Mouse (Mus musculus) hindbrain, embryonic 10.5 days (tissue): ENCODE results near the gene Mif4gd. TPM values are rescaled to one million over a fixed set of nuclear protein-coding genes. Genes with fewer than 3 reads are reported as not detected.
"Not testable (repeated sequence)": the region's sequence is repeated elsewhere in the genome, so short reads cannot be mapped to it uniquely, and the experiment has no call there.

Experiments
- DNase-seq: peaks from one replicate; pipeline ENCODE4 v3.0.0-alpha.2; 2017; ENCODE audit warnings: low spot score
- H3K27ac ChIP-seq: fragments of 300-500 bp; sonication (generic); 2 replicates; pipeline ENCODE4 v1.5.1; 2016; ENCODE audit warnings: mild to moderate bottlenecking, moderate library complexity
- H3K27me3 ChIP-seq: fragments of 300-500 bp; sonication (generic); 2 replicates; pipeline ENCODE4 v1.6.1; 2016; ENCODE audit warnings: mild to moderate bottlenecking; ENCODE audit not compliant: poor library complexity, insufficient read depth, severe bottlenecking
- H3K36me3 ChIP-seq: fragments of 300-500 bp; sonication (generic); 2 replicates; pipeline ENCODE4 v1.6.1; 2016; ENCODE audit warnings: mild to moderate bottlenecking, moderate library complexity
- H3K4me1 ChIP-seq: fragments of 300-500 bp; sonication (generic); replicated peaks from 2 replicates; pipeline ENCODE4 v1.6.1; 2016; ENCODE audit warnings: mild to moderate bottlenecking
- H3K4me3 ChIP-seq: fragments of 300-500 bp; sonication (generic); 2 replicates; pipeline ENCODE4 v1.5.1; 2016; ENCODE audit warnings: mild to moderate bottlenecking, moderate library complexity
- H3K9me3 ChIP-seq: fragments of 300-500 bp; sonication (generic); 2 replicates; pipeline ENCODE4 v1.6.1; 2016; ENCODE audit warnings: mild to moderate bottlenecking, moderate library complexity
- WGBS: fragments of 180-500 bp; shearing (Covaris S2); methylation state at CpG from one replicate; pipeline ENCODE4 v1.1.7; 2016; 5-methylcytosine and 5-hydroxymethylcytosine counted together
- polyA plus RNA-seq: library from polyadenylated mRNA; unstranded; fragments of >200 nt; fragmentation: Nextera tagmentation; extraction: Ambion mirVana; gene quantifications from 2 replicates; pipeline ENCODE4 v1.2.1, GENCODE M21; 2016

Mif4gd gene
- 16.3 and 20.6 TPM in 2 replicates for polyA plus RNA-seq

DNA sequence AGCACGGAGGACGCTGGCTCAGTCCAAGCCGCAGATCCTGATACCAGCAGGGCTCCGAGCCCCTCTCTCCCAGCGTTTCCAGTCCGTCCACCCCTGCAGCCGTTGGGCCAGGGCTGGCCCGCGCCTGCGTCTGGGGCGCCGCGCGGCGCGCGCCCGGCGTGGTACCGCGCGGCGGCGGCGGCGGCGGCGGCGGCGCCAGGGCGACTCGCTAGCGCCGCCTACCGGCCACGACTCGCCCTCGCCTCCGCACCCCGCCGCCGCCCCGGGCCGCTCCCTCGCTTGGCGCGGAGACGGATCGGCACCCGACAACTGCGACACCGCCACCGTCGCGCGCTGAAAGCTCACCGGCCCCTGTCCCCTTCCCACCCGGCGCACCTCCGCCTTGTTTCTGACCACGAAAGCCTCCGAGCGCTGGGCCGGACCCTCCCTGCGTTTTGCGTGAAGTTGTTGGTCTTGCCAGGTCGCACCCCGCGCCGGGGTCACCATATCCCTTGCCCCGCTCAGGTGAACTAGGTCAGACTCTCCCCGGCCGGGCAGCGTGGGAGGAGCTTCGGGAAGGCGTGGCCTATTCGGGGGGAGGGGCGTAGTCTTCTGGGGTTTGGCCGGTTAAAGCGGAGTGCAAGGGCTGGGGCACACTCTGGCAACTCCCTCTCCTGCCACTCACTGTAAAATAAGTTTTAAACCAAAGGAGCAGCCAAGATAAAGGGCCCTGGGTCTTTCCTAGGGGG, at the start of gene Mif4gd:
Gene Mif4gd, minus strand, starts transcription at position 560 of the 728 bp plus-strand sequence.
- peak; percentile 88 for DNase-seq
- peak within 1 kb of the TSS; percentile 90 for H3K27ac ChIP-seq
- under 1% methylated on average over 80 of the region's 80 CpGs for WGBS
- H3K4me3 ChIP-seq = peak within 1 kb of the TSS; percentile 73
- peaks cover 28% of the 10 kb centered on the region for H3K4me1 ChIP-seq
- H3K9me3 ChIP-seq = no peaks in the 10 kb centered on the region
- H3K36me3 ChIP-seq = peaks cover 46% of the 10 kb centered on the region
- H3K27me3 ChIP-seq = no peaks in the 10 kb centered on the region

DNA sequence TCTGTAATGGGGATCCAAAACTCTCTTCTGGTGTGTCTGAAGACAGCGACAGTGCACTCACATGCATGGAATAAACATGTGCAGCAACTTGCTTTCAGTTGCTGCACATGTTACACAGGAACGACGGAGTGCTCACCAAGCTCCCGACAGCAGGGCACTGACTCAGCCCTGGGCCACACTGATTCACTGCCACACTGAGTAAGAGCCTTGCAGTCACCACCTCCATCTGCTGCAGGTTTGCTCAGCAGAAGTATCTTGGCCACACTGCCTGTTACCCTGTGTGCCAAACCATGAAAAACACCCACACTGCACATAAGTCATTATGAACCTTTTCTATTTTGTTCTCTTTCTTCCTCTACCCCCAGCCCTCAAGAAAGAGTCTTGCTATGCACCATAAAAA, 47.6 kb upstream of the Mif4gd start:
- Histone ChIP-seq H3K27ac (no peak overlapping the region), H3K4me3 (no peak overlapping the region), H3K4me1 (no peaks in the 10 kb centered on the region), H3K36me3 (peaks cover 27% of the 10 kb centered on the region), H3K9me3 (no peaks in the 10 kb centered on the region), H3K27me3 (no peaks in the 10 kb centered on the region)
- 96% methylated on average over 4 of the region's 4 CpGs for WGBS
- DNase-seq = no peak

DNA sequence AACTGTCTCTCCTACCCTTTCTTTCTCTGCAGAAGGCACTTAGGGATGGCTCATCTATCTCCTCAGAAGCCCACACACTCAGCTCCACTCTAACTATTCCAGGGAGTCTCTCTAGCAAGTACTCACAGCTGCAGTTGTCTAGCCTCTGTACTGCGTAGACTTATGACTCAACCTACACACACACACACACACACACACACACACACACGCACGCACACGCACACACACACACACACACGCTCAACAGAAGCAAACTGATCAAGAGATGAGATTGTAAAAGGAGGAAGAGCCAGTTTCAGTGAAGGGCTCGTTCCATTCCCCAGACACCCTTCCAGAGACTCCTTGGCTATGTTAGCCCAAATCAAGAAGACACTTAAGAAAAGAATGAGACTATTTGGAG, 45.8 kb upstream of the Mif4gd start:
- Histone ChIP-seq H3K27me3 (no peaks in the 10 kb centered on the region), H3K36me3 (peaks cover 38% of the 10 kb centered on the region), H3K4me1 (no peaks in the 10 kb centered on the region), H3K27ac (no peak overlapping the region), H3K4me3 (no peak overlapping the region), H3K9me3 (no peaks in the 10 kb centered on the region)
- 96% methylated on average over 6 of the region's 6 CpGs for WGBS
- no peak for DNase-seq

DNA sequence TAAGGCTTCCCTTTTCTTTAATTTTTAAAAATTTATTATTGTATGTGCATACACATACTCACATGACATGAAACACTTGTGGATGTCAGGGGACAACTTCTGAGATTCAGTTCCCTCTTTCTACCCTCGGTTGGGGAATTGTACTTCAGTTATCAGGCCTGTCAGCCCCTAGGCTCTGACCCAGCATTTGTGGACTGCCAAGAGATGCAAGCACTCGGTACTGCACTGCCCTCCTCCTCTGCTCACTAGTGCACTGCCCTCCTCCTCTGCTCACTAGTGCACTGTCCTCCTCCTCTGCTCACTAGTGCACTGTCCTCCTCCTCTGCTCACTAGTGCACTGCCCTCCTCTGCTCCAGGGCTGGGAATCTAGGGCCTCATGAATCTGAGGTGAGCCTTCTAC, 41.4 kb upstream of the Mif4gd start:
- Histone ChIP-seq H3K4me3 (no peak overlapping the region), H3K27me3 (no peaks in the 10 kb centered on the region), H3K4me1 (peaks cover 5% of the 10 kb centered on the region; the same call in 1 of the 2 replicates), H3K36me3 (peaks cover 59% of the 10 kb centered on the region), H3K27ac (no peak overlapping the region), H3K9me3 (no peaks in the 10 kb centered on the region)
- DNase-seq = no peak
- WGBS = 85% methylated on average over 2 of the region's 2 CpGs

DNA sequence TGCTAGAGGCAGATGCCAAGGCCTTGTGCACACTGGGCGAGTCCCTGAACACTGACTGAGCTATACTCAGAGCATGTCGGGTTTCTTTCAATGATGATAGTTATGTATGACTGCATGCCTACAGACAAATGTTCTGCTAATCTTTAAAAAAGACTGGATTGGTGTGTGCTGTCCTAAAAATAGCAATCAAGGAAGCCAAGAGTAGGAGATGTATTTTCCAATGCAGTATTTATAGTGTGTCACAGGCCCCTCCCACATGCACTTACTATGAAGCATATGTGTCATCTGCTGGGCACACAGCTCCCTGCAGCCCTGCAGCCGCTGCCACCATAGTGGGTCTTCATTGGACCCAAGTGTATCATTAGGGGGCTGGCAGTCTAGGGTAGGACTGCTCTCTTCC, 40.4 kb upstream of the Mif4gd start:
- Histone ChIP-seq H3K27ac (no peak overlapping the region), H3K4me1 (peaks cover 5% of the 10 kb centered on the region; the same call in 1 of the 2 replicates), H3K36me3 (peaks cover 68% of the 10 kb centered on the region), H3K27me3 (no peaks in the 10 kb centered on the region), H3K4me3 (no peak overlapping the region), H3K9me3 (no peaks in the 10 kb centered on the region)
- WGBS = 94% methylated on average over 3 of the region's 3 CpGs
- DNase-seq = no peak

DNA sequence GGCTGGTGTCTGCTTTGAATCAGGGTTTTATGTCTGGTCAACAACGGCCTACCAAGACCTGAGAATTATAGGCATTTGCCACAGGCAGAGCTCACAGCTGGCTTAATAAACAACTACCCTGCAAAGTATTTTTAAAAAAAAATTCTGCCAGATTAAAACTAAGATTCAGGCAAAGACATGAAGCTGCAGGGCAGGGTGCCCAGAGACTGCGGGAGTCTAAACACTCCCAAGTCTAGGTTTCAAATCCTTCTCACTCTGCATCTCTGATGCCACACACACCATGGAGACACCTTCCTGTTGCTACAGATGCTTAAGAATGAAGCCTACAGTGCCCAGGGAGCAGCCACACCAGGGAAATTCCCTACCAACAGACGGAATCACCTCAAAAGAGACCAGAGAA, 38.9 kb upstream of the Mif4gd start:
- Histone ChIP-seq H3K27ac (no peak overlapping the region), H3K27me3 (no peaks in the 10 kb centered on the region), H3K4me3 (no peak overlapping the region), H3K9me3 (no peaks in the 10 kb centered on the region), H3K36me3 (peaks cover 81% of the 10 kb centered on the region), H3K4me1 (peaks cover 5% of the 10 kb centered on the region; the same call in 1 of the 2 replicates)
- 96% methylated on average over 3 of the region's 3 CpGs for WGBS
- no peak for DNase-seq

DNA sequence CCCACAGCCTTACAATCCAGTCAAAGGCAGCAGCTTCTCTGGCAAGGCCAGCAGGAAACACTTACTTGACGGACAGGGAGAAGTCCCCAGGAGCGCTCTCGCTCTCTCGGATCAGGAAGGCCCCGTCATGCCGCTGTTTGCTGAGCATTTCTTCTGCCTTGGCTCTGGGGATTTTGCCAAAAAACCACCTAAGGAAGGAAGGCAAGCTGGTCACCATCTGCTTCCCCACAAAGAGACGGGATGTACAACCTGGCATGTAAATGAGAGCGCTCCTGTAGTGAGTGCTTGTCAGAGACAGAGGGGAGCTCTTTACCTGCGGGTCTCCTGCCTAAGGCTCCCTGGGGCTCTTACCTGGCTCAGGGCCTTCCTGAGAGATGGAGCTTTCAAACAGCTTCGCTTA, 36.9 kb upstream of the Mif4gd start:
- no peak for DNase-seq
- Histone ChIP-seq H3K9me3 (no peaks in the 10 kb centered on the region), H3K4me3 (no peak overlapping the region), H3K27me3 (no peaks in the 10 kb centered on the region), H3K36me3 (peaks cover 90% of the 10 kb centered on the region), H3K27ac (no peak overlapping the region), H3K4me1 (peaks cover 5% of the 10 kb centered on the region; the same call in 1 of the 2 replicates)
- WGBS = 65% methylated on average over 10 of the region's 10 CpGs

DNA sequence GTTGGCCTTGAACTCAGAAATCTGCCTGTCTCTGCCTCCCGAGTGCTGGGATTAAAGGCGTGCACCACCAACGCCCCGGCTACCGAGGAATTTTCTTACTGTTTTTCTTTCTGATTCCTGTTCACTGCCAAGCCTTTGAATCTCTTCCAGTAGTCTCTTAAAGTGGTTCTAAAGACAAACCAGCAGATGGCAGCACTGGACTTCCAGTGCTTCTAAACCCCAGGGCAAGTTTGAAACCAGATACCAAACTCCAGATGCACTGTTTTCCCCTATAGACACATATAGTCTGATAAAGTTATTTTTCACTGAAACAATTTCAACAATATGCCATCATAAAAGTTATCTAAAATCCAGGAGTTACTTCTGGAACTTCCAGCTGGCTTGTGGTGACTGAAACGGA, 34.7 kb upstream of the Mif4gd start:
- whole genome bisulfite sequencing = 70% methylated on average over 6 of the region's 6 CpGs
- H3K27me3 ChIP-seq = no peaks in the 10 kb centered on the region
- no peak overlapping the region for H3K27ac ChIP-seq
- peaks cover 5% of the 10 kb centered on the region; the same call in 1 of the 2 replicates for H3K4me1 ChIP-seq
- H3K9me3 ChIP-seq = no peaks in the 10 kb centered on the region
- DNase-seq = no peak
- H3K36me3 ChIP-seq = peaks cover 88% of the 10 kb centered on the region
- H3K4me3 ChIP-seq = no peak overlapping the region

DNA sequence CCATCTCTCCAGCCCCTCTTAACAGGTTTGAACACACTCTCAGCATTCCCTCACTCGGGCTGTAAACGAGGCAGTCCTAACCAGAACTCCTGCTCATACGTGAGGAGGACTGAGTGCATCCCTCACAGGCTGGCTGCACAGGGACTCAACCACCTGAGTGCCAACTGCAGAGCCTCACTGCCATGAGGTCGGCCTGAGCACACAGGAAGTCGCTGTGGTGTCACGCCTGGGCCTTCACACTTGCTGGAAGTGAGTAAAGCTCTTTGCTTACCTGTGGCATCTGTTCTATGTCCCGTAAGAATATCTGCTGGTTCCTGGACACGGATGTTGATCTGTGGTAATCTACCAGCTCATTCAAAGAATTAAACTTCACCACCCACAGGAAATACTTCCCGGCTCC, 33.7 kb upstream of the Mif4gd start:
- no peak for DNase-seq
- peaks cover 9% of the 10 kb centered on the region for H3K4me1 ChIP-seq
- peaks cover 82% of the 10 kb centered on the region for H3K36me3 ChIP-seq
- H3K9me3 ChIP-seq = no peaks in the 10 kb centered on the region
- no peaks in the 10 kb centered on the region for H3K27me3 ChIP-seq
- no peak overlapping the region for H3K27ac ChIP-seq
- 93% methylated on average over 9 of the region's 9 CpGs for WGBS
- H3K4me3 ChIP-seq = no peak overlapping the region

DNA sequence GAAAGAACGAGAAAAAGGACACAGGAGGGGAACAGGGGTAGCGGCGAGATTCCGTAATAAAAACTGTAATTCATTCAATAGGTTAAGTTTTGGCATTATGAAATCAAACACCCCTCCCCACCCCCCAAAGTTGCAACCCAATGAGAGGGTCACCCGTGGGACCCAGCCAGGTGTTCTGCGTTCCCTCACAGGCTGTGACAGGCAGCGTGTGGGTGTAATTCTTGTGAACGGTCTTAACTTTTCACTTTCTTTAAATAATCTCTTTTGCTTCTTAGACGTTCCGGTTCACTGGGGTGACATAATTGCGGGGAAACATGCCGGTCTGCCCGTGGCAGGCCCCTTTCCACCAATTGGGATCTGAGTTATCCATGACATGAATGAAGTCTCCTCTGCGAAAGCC, 32.7 kb upstream of the Mif4gd start:
- not testable (repeated sequence) for DNase-seq
- peaks cover 73% of the 10 kb centered on the region for H3K36me3 ChIP-seq

DNA sequence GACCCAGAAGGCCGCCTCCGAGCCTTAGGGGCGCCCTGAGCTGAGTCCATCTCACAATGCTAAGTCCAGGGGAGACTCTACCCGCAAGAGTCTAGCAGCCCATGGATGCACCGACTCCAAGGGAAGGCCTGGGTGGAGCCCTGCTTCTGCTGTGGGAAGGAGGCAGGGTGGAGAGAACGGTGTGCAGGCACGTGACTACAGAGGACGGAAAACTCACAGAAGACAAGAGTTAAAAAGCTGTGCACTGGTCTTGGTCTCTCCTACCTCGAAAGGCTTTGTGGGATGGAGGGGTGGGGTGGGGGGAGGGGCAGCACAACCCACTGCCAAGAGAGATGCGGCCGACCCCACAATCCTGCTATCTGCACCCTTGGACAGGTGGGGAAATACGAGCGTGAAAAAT, 31.5 kb upstream of the Mif4gd start:
- no peaks in the 10 kb centered on the region for H3K9me3 ChIP-seq
- H3K36me3 ChIP-seq = peaks cover 63% of the 10 kb centered on the region
- H3K4me1 ChIP-seq = peaks cover 11% of the 10 kb centered on the region; the same call in 1 of the 2 replicates
- no peaks in the 10 kb centered on the region for H3K27me3 ChIP-seq
- no peak overlapping the region for H3K27ac ChIP-seq
- no peak overlapping the region for H3K4me3 ChIP-seq
- 95% methylated on average over 13 of the region's 13 CpGs for WGBS
- no peak for DNase-seq

More for the DNA sequence above, 32.7 kb upstream of the Mif4gd start:
- H3K9me3 ChIP-seq, H3K27ac ChIP-seq, H3K27me3 ChIP-seq, H3K4me3 ChIP-seq: not testable (repeated sequence)
- WGBS = 97% methylated on average over 14 of the region's 14 CpGs
- peaks cover 16% of the 10 kb centered on the region for H3K4me1 ChIP-seq

DNA sequence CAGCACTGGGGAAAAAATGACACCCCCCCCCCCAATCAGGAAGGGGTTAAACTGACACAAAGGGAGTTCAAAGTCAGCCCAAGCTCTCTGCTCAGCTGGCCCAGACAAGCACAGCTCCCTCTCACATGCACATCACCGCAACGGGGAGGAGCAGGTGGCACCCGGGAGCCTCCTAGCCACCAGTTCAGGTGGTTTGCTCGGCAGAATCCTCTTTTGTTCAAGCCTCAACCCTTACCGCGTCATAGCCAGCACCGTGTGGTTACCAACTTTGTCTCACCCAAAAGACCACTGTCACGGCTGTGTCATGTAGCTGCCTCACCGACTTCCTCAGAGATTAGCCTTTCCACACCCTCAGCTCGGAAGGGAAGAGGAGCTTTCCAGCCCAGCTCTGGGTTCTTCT, 30.5 kb upstream of the Mif4gd start:
- Histone ChIP-seq H3K27me3 (no peaks in the 10 kb centered on the region), H3K4me3 (no peak overlapping the region), H3K4me1 (peaks cover 15% of the 10 kb centered on the region; the same call in 1 of the 2 replicates), H3K27ac (no peak overlapping the region), H3K36me3 (peaks cover 53% of the 10 kb centered on the region), H3K9me3 (no peaks in the 10 kb centered on the region)
- WGBS = 76% methylated on average over 10 of the region's 10 CpGs
- DNase-seq = no peak

DNA sequence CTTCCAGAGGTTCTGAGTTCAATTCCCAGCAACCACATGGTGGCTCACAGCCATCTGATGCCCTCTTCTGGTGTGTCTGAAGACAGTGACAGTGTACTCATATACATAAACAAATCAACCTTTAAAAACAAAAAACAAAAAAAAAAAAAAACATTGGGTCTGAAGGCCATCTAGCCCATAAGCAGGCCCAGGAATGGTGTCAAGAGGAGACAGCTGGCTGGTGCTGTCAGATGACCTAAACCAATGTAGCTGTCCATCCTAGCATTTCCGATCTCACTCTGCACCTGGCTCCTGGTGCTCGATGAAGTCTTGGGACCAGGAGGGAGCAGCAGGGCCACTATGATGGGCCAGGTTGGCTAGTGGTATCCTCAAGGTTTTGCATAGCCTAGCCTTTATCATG, 29.9 kb upstream of the Mif4gd start:
- DNase-seq = no peak
- WGBS = 97% methylated on average over 2 of the region's 2 CpGs
- no peak overlapping the region for H3K27ac ChIP-seq

More for the DNA sequence above, 29.9 kb upstream of the Mif4gd start:
- Histone ChIP-seq H3K4me3 (no peak overlapping the region), H3K27me3 (no peaks in the 10 kb centered on the region), H3K4me1 (peaks cover 15% of the 10 kb centered on the region; the same call in 1 of the 2 replicates), H3K36me3 (peaks cover 47% of the 10 kb centered on the region), H3K9me3 (no peaks in the 10 kb centered on the region)
